Mouse (Mus musculus) stomach, postnatal 0 days (tissue): ENCODE data around the gene Mpv17l2.

Experiments used
- CTCF ChIP-seq: IDR thresholded peaks from 2 replicates; pipeline ENCODE4 v1.5.1; 2016; ENCODE audit warnings: antibody characterized with exemption, low read depth, mild to moderate bottlenecking, moderate library complexity
- EP300 ChIP-seq: optimal IDR thresholded peaks from 2 replicates; pipeline ENCODE3; 2016; ENCODE audit warnings: antibody characterized with exemption

GRCm38 (mm10) chr8:70774740-70775139 lies 14.0 kb upstream of the Mpv17l2 start:
- TF ChIP-seq CTCF (no peak), EP300 (no peak)
